Mouse (Mus musculus) gastrocnemius, adult 2 months (tissue): ENCODE measurements around the gene Cdk19. TPM values are rescaled to one million over a fixed set of nuclear protein-coding genes. Genes with fewer than 3 reads are reported as not detected.
A peak's percentile ranks its signal among the peaks of the same experiment; 100 is the strongest.

Experiments
- DNase-seq: peaks from one replicate; pipeline ENCODE4 v3.0.0; 2022
- H3K27ac ChIP-seq: fragments of 200-600 bp; 2 replicates; pipeline ENCODE4 v1.8.1; 2022; ENCODE audit warnings: mild to moderate bottlenecking
- H3K4me3 ChIP-seq: fragments of 200-600 bp; 2 replicates; pipeline ENCODE4 v1.8.1; 2022; ENCODE audit warnings: mild to moderate bottlenecking, moderate library complexity
- CTCF ChIP-seq: fragments of 200-600 bp; IDR thresholded peaks from 2 replicates; pipeline ENCODE4 v1.8.1; 2022; ENCODE audit warnings: antibody characterized with exemption, mild to moderate bottlenecking, moderate library complexity
- intact Hi-C: fragments of 180-260 bp; cut with DNase I; formaldehyde crosslinking; loops from one replicate; pipeline ENCODE4 v1.15.1; 2025
- total RNA-seq, 2 experiments: library from RNA; stranded (reverse); gene quantifications; 2 replicates each; pipeline ENCODE4 v1.2.3; 2021

Cdk19 gene
- total RNA-seq, 2 experiments from 2014 or later, result 5.9 to 32.3 TPM

DNA sequence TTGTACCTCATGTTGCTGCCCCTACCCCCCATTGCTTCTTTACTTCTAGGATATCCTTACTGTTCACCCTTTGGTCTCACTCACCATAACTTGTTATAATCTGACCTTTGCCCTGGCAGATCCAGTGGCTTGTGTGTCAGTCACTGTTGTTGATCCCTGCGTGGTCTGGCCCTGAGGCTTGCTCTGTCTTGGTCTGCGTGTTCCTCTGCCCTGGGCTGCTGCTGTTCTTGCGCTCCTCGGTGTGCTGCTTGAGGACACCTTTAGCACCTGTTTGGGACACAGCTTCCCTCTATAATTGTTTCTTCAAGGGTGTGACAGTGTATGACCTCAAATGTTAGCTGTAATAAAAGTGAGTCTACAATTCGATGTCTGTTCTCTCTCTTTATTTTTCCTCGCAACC is 122.0 kb downstream of the Cdk19 start:
- DNase-seq, result no peak
- no peak for TF ChIP-seq CTCF
- no peak overlapping the region for H3K27ac ChIP-seq
- intact Hi-C loops, result no loop called here
- H3K4me3 ChIP-seq, result no peak overlapping the region

DNA sequence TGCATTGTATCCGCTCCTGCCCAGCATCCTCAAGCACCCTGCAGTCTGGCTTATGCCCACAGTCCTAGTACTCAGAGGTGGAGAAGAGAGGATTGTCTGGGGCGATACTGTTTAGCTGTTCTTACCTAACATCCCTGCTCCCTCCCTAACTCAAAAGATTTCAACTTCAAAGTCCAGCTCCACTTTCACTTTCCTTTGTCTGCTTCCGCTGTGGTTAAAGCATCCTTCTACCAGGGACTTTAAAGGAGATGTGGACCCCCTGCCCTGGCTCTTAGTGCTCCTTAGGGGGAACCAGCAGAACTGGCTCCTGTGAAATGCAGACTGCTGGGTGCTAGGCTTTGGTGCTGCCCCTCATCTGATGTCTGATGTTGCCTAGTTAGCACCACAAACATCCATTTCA is 122.9 kb downstream of the Cdk19 start:
- H3K4me3 ChIP-seq, result no peak overlapping the region
- intact Hi-C loops, result no loop called here
- no peak for DNase-seq
- TF ChIP-seq CTCF, result no peak
- H3K27ac ChIP-seq, result no peak overlapping the region

DNA sequence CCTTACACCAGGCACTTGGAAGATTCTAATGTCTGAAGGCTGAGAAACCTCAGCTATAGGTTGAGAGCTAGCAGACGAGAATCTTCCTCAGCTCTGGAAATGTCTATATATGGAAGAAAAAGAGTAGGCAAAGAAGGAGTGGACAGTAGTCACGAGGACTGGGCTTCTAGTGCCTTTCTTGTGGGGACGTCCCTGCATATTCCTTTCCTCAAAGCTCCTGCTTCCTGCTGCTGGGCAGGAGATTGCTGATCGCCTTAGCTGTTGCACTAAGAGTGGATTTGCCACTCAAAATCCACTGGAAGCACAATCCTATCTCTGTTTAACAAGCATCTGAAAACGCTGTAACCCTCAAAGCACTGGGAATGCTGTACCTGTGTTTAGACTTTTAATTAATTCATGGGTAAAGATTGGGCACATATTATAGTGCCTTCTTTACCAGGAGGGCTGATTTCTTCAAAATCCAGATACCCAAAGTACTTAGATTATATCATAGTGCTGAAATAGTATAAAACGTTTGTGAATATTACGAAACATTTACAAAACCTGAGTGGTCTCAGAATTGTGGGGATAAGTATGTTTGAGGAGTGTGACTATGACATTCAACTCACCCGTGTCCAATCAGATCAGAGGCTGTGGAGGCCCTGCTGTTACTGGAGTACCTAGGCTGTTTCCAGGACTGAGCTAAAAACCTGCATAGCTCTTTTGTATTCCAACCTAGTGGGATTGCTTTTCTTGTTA is 128.0 kb downstream of the Cdk19 start:
- TF ChIP-seq CTCF, result no peak

DNA sequence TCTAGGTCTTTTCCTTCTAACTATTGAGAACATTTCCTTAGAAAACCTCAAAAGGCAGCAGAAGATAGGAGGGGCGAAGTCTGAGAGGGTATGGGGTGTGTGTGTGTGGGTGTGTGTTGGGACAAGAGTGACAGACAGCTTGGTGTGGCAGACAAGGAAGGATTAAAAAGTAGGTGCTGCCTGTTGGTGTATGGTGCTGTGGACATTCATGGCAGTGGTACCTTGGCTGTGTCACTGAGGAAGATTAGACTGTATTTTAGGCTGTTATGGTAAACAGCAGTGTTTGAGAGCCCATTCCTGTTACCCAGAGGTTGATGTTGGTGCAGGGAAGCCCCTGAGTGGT is 128.5 kb downstream of the Cdk19 start:
- no peak overlapping the region for H3K4me3 ChIP-seq
- no peak overlapping the region for H3K27ac ChIP-seq
- intact Hi-C loops, result no loop called here
- TF ChIP-seq CTCF, result no peak
- DNase-seq, result no peak

More for the DNA sequence above, 128.0 kb downstream of the Cdk19 start:
- intact Hi-C loops, result no loop called here
- H3K27ac ChIP-seq, result no peak overlapping the region
- DNase-seq, result no peak
- no peak overlapping the region for H3K4me3 ChIP-seq

DNA sequence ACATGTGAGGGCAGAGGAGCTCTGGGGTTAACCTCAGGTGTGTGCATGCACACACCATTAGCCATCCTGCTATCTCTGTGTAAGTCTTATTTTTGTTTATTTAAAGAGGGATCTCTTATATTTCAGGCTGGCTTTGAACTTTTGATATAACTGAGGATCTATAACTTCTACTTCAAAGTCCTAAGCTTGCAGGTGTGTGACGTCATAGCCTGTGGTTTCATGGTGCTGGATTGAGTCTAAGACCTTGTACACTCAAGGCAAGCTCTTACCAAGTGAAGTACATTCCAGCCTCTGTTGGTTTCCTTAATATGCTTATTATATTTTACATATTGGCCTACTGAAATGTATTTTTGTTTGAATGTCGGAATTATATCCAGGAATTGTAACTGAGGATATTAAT is 129.8 kb downstream of the Cdk19 start:
- Histone ChIP-seq H3K27ac (no peak overlapping the region), H3K4me3 (no peak overlapping the region)
- intact Hi-C loops, result no loop called here
- no peak for TF ChIP-seq CTCF
- DNase-seq, result no peak

DNA sequence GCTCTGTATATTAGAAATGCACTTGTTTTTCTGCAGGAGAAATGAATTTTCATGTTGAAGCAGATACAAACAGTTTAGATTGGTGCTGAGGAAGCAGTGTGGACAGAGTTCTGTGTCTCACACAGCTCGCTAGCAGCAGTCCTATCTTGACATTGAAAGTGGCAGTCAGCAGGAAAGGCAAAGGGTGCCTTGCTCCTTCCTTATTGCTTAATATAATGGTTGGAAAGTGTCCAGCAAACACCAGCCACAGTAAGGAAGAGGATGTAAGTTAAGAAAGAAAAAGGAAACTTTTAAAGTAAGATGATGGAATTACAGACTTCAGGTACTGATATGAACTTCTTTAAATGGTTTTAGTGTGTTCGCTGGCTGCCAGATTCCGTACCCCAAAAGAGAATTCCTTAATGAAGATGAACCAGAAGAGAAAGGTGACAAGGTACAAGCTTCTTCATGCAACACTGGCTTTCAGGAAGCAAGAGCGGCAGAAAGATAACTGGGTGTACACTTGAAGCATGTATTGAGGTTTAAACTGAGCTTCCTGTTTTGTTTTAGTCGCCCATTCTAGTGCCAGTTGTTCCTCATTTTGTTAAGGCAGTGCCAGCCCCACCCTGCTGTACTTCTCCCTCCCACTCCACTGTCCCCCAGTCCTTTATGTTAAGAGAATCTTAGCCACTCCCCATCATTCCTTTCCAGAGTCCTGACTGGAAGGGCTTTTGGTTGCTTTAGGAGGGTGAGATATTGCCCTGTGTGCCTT is 137.3 kb downstream of the Cdk19 start:
- intact Hi-C loops, result no loop called here
- no peak for TF ChIP-seq CTCF
- peak overlapping the region; percentile 43 for H3K27ac ChIP-seq

DNA sequence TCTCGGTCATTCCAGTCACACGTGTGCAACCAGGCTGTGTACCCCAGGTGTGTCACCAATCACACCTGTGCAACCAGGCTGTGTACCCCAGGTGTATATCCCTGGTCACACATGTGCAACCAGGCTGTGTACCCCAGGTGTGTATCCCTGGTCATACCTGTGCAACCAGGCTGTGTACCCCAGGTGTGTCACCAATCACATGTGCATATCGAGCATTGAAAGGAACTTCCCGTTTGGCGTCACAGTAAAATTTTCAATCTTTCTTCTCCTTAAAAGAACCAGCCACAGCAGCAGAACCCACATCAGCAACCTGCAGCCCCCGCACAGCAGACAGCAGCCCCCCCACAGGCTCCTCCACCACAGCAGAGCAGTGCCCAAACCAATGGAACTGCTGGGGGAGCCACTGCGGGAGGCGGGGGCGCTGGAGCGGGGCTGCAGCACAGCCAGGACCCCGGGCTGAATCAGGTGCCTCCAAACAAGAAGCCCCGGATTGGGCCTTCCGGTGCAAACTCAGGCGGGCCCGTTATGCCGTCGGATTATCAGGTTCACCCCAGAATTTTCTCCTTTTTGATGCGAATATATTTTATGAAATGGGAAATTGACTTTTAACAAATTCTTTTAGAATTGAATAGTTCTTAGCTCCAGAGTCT is 138.2 kb downstream of the Cdk19 start:
- Histone ChIP-seq H3K4me3 (no peak overlapping the region), H3K27ac (peak overlapping the region; percentile 43; the same call in 1 of the 2 replicates)
- DNase-seq, result no peak
- no peak for TF ChIP-seq CTCF
- intact Hi-C loops, result no loop called here

More for the DNA sequence above, 137.3 kb downstream of the Cdk19 start:
- no peak for DNase-seq
- no peak overlapping the region for H3K4me3 ChIP-seq

DNA sequence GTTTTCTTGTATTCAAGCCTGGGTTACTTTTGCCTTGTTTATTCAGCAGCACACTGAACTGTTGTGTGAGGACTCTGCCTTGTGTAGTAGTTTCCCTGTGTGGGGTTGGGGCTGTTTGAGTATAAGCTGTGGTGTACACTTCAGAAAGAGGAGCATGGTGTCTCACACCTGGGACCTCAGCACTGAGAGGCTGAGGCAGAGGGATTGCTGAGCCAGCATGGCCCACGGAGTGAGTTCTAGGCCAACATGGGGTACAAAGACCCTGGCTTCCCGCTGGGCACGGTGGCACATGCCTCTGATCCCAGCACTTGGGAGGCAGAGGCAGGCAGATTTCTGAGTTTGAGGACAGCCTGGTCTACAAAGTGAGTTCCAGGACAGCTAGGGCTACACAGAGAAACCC is 139.3 kb downstream of the Cdk19 start:
- H3K4me3 ChIP-seq, result no peak overlapping the region
- intact Hi-C loops, result no loop called here
- no peak for TF ChIP-seq CTCF
- no peak for DNase-seq
- H3K27ac ChIP-seq, result no peak overlapping the region; the same call in 1 of the 2 replicates

DNA sequence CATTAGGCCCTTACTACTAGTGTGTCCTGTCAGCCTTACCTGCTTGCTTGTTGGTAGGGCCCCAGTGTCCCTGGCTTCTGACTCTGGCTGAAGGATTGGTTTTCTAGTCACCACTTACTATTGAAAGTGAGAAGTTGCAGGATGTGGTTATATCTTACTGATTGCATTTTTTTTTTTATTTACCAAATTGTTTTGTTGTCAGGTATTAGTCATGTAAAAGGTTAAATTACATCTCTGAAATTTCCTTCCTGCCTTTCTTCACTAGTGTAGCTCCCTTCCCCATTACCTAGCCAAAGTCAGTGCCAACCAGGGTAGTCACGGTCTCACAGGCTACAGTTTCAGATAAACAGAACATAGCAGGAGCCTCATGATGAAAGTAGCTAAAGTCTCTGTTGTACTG is 139.9 kb downstream of the Cdk19 start:
- no peak for DNase-seq
- intact Hi-C loops, result no loop called here
- TF ChIP-seq CTCF, result no peak
- Histone ChIP-seq H3K27ac (peak overlapping the region; percentile 8; the same call in 1 of the 2 replicates), H3K4me3 (no peak overlapping the region)

DNA sequence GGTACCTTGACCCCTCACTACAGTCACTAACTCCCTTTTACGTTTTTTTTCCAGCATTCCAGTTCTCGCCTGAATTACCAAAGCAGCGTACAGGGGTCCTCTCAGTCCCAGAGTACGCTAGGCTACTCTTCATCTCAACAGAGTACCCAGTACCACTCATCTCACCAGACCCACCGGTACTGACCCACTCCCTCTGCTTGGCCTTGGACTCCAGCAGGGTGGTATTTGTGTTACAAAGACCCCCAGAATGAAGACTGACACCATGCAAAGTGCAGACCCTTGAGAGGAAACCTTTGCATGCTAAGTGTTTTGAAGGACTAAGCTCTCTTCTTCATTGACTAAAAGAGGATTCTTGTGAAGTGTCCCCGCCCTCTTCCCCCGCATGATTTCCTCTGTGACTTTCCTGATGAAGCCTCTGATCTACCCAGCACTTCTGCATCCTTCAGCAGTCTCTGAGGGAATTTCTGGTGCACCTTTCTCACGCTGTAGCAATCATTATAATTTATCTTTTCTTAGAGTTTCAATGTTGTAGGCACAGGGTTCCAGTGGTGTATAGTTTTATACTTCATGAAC is 140.3 kb downstream of the Cdk19 start:
- H3K27ac ChIP-seq, result no peak overlapping the region
- intact Hi-C loops, result no loop called here
- TF ChIP-seq CTCF, result no peak
- no peak overlapping the region for H3K4me3 ChIP-seq
- DNase-seq, result no peak

DNA sequence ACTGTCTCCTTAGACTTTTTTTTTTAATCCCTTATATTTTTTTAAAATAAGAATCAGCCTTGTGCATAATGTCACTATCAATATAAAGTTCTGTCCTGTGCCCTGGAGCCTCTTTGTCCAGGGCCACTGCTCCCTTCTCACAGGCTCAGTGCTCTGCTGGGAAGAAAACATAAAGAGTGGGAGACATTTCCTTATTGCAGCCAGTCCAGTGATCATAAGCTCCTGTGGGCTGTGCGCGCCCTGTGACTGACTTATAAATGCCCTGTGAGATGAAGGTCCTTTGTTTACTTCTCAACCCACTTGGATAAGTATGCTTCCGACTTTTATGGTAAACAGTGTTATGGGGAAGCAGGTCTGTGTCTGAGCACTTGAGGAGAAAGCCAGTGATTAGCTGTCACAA is 142.2 kb downstream of the Cdk19 start:
- intact Hi-C loops, result no loop called here
- H3K4me3 ChIP-seq, result no peak overlapping the region
- H3K27ac ChIP-seq, result no peak overlapping the region
- TF ChIP-seq CTCF, result no peak
- DNase-seq, result no peak

DNA sequence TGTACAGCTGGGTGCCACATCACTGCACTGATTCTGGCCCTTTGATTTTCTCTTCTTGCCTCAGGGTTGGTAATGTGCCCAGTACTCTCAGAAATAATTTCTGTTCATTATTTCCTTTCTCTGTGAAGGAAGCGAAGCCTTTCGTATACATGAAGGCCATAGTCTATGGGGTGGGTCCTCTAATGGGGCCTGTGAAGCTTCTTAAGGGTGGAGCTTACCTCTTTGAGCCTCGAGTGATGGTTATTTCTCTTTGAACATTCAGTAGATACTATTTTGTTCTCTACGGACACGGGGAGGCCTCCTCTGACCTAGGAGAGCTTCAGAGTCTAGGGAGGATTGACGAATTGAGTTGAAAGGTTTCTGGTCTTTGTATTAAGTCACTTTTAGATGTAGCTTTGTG is 142.9 kb downstream of the Cdk19 start:
- Histone ChIP-seq H3K4me3 (no peak overlapping the region), H3K27ac (no peak overlapping the region)
- intact Hi-C loops, result no loop called here
- no peak for DNase-seq
- no peak for TF ChIP-seq CTCF
